Mouse (Mus musculus) cerebellum, adult 8-10 months (tissue): ENCODE results near the gene Skp1a.
"Not testable (repeated sequence)": the region's sequence is repeated elsewhere in the genome, so short reads cannot be mapped to it uniquely, and the experiment has no call there.

ENCODE experiments used
- DNase-seq: peaks from one replicate; pipeline ENCODE4 v3.0.0; 2022

The Skp1a gene

DNA sequence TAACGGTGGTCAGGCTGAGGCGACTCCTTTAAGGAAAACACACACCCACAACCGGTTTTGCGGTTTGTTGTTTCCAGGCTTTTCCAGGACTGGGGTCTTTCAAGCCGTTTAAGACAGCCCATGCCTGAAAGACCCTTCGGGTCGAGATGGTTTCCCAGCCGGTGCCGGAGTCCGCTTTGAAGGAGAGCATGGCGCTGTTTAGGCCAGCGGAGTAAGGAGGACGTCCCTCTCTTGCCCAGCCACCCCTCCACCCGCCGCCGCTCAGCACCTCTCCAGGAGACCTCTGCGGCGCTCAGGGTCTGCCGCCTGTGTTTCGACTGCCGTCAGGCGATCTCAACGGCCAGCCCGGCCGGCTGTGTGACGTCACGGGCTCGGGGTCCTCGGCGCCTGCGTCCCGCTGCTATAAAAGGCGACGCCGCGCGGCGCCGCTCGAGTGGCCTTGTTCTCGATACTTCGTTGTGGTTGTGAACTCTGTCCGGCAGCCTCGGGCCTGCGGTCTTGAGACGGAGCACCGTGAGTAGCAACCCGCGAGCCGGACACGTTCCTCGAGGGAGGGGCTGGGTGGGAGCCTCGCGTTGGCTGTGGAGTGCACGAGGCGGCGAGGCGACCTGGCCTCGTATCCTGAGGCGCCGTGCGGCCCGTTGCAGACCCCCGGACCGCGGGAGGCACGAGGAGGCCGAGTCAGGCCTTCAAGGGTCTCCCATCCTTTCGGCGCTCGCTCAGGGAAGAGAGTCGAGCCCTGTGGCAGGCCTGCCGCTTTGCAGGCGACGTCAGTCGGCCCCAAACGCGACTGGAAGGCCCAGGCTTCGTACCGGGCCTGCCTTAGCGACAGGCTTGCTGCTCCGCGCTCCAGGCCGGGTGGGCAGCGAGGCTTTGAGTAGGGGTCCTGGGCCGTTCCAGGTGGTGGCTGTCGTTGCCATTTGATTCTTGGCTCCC is at the start of gene Skp1a:
TSS of gene Skp1a (plus strand) at position 390 of the 936 bp plus-strand sequence.
- DNase-seq = peak; percentile 93

DNA sequence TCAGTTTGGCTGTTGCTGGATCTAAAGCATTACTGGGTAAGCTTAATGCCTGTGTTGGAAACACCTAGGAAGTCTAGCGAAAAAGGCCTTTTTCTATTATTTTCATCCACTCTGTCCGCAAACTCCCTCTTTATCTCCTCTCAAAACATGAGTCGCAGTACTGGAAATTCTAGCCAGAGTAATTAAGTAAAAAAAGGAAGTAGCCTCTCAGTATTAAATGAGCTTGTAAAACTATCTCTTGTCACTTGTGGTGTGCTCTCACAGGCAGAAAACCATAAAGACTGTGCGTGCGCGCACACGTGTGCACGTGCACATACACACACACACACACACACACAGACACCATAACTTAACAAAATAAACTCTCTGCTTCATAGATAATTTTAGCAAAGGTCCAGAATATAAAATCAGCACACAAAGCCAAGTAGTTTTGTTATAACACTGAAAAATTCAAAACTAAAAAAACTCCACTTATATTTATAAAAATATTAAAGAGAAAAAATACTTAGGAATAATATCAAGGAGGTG is 35.2 kb upstream of the Skp1a start:
- not testable (repeated sequence) for DNase-seq

DNA sequence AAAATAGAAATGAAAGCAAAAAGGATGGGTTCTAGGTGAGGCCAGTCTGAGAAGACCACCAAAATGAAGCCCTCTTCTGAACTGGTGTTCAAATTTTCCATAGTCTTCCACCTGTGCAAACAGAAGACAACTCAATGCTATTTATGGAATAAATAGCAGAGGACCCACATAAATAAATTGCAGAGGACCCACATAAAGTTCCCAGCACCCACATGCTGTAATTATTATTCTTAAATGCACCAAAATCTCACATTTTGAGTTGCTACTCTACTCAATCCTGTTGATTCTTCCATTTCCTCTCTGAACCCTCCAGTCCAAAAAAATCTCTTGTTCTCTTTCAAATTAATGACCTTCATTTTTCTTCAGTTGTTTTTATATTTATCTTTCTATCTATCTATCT is 17.9 kb upstream of the Skp1a start, which contains the start of gene Olfr1371:
TSS of gene Olfr1371 (minus strand) at position 101 of the 400 bp plus-strand sequence.
- DNase-seq = no peak

DNA sequence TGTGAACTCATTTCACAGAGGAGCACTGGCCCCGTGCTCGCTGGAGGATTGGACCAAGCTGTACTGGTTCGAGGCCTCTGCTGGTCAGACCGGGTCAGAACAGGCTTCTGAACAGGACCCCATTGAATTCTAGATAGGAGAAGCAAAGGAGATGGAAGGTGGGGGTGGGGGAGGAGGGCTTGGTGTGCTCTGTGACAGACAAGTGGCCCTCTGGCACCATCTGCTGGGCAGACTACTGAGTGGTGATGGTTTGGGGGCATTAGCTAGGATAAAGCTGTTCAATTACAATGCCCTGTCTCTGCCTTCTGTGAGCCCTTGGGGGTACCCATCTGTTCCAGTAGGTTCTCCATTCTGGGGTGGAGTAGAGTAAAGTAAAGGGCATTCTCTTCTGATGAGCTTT is 11.5 kb upstream of the Skp1a start:
- DNase-seq = peak; percentile 53

DNA sequence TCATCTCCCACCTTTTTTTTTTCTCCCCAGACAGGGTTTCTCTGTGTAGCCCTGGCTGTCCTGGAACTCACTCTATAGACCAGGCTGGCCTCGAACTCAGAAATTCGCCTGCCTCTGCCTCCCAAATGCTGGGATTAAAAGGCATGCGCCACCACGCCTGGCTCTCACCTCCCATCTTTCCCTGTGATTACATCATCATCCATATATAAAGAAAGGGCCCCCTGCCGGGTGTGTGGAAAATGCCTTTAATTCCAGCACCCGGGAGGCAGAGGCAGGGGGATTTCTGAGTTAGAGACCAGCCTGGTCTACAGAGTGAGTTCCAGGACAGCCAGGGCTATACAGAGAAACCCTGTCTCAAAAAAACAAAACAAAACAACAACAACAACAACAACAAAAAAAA is 9.9 kb upstream of the Skp1a start:
- DNase-seq = not testable (repeated sequence)

DNA sequence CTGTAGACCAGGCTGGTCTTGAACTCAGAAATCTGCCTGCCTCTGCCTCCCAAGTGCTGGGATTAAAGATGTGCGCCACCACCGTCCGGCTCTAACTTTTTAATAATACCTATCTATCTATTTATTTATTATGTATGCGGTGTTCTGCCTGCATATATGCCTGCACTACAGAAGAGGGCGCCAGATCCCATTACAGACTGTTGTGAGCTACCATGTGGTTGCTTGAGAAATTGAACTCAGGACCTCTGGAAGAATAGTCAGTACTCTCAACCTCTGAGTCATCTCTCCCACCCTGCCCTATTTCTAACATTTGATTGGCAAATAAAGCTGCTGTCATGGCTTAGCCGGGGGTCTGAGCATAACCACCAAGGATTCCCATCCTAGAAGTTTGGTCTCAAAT is 8.9 kb upstream of the Skp1a start:
- no peak for DNase-seq

DNA sequence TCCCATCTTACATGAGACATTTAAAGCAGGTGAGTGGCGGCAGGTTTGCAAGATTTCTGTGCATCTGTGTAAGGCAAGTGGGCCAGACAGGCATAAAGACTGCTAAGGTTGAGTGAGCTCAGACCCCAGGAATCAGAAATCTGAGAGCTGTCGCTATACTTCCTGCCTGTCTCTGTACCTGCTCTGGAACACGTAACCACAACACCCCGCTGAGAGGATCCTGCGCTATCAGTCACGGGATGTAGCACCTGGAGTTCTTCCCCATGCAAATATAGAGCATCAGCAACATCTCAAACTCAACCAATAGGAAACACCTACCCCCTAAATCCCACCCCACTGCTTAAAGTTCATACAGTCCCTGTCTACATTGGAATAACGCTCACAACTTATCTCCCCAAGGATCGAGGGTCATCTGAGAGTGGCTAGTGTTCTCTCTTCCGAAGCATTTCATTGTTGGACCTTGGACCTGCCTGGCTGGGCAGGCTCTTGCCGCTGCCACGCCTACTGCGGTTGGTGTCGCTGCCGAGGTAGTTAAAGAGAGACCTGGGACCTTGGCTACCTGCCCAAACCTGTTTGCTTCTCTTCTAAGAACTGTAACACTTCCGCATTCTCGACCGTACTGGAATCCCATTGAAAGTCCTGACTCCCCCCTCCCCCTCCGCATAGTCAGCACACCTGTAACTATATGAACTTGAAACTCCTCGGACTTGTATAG is 7.7 kb upstream of the Skp1a start:
- DNase-seq = no peak

DNA sequence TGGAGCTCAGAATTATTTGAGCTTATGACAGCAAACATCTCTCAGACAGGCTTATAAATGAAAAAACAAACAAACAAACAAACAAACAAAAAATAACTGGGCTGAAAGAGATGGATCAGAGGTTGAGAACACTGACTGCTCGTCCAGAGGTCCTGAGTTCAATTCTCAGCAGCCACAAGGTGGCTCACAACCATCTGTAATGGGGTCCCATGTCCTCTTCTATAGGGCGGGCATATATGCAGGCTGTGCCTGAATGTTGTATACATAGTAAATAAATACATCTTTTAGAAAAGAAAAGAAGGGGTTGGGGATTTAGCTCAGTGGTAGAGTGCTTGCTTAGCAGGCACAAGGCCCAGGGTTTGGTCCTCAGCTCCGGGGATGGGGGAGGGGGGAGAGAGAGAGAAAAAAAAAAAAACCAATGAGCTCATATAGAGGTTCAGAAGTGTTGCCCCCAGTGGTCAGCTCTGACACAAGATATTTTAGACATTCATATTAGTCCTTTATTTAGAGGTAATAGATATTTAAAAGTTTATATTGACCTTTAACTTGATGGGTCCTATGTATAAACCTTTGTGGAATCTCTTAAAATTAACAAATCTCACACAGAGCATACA is 5.7 kb upstream of the Skp1a start:
- no peak for DNase-seq

DNA sequence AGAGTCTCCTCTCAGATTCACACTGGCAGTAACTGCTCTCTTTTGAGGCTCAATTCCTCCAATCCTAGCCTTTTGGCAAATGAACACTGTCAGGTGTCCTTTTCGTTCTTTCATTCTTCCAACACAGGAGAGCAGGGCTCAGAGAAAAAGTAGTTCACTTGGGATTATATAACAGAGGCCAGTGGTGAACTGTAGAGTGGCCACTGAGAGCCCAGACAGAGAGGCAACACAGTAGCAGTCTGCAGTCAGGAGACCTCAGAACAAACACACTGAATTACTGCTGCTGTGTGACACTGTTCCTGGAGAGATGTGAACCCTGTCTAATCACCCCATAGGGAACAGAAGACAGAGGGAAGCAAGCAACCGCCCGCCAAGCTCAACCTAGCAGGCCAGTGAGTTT is 4.7 kb upstream of the Skp1a start:
- DNase-seq = no peak

DNA sequence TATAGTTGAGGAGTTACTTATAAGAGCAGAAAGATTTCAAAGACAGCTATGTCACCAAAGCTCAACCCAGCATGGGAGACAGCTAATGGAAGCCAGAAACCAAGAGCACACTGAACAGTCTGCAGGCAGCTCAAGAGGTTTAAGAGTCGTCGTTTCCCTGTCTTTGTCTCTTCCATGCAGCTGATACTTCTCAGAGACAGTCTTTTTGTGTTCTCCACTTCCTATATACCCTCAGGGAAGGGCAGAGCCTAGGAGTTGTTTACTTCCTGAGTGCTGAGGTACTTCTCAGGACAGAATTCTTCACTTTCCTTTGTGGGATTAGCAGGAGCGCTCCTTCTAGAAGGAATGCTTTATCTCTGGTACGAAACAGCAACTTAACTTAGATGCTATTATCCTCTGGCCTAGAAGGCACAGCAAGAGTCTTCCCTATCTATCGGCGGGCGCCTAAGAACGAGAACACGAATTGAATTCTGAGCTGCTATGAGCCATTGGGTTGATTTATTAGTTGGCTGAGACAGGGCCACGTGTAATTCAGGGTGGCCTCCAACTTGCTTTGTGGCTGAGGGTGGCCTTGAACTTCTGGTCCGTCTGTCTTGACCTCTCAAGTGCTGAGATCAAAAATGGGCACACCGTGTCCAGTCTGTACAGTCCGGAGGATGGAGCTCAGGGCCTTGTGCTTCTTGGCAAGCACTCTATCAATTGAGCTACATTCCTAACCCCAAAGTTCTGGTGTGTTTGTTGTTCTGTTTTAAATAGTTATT is 4.1 kb upstream of the Skp1a start:
- no peak for DNase-seq

DNA sequence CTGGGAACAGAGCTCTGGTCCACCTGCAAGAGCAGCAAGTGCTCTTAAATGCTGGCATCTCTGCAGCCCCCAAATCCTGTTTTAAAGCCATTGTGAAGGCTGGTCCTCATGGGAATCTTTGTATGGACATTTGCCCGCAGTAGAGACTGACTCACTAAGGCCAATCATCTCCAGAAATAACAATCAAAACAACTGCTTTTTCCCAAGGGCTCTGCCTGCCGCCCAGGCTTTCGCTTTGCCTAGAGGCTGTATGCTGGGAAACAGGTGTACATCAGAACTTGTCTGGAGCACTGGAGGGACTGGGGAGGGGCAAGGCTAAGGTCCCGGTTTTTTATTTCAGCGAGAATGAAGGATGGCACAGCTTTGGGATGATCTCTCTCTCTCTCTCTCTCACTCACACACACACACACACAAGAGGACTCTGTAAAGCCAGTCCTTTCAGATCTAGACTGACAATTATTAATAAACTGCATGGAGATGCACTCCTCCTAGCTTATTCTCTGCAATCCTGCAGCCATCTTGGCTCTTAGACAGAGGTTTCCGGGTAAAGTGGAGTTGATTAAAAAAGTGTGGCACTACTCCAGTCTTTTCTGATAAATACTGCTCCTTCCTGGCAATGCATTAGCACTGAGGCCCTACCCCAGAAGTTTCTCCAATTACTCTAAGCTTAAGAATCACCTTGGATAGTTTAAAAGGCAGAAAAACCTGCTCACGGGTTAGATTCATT is 2.9 kb upstream of the Skp1a start:
- DNase-seq = no peak

DNA sequence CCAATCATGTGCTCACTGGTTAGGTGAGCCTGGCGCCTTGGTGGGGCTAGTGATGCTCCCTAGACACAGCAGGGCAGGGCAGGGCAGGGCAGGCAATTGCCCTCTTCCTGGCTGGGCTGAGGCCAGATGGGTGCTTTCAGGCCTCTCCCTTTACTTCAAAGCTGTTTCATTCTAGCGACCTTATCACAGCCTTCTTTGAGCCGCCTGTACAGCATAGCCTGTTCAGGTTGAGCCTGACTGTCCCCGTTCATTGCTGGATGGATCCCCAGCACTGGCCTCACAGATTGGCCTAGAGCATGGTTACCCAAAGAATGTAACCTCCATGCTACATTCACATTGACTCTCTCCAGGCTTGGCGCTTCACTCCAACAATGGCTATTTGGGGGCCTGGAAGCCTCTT is 1.1 kb upstream of the Skp1a start:
- DNase-seq = no peak

DNA sequence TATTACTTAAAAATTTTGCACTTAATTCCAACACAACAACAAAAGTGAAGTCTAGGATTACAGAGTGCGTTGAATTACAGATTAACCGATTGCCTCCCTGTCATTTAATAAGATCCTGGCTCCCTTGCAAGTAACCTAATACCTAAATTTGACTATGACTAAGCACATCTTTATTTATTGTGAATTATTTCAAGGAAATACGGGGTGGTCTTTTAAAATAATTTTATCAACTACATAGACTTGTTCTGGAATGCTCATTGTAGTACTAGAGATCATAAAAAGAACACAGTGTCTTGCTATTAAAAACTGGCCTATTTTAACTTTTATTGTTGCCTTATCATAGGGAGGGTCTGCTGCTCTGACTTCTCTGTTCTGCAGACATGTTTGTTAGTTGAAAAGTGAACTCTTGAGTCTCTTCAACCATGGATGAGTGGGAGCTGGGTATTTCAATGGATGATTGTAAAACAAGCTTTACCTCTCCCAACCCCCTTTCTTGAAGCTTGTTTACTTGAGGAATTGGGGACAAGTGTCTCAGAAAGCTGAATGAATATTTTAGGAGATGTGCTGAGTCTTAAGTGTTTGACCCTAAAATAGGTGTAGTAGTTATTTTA is 1.4 kb downstream of the Skp1a start:
- no peak for DNase-seq

DNA sequence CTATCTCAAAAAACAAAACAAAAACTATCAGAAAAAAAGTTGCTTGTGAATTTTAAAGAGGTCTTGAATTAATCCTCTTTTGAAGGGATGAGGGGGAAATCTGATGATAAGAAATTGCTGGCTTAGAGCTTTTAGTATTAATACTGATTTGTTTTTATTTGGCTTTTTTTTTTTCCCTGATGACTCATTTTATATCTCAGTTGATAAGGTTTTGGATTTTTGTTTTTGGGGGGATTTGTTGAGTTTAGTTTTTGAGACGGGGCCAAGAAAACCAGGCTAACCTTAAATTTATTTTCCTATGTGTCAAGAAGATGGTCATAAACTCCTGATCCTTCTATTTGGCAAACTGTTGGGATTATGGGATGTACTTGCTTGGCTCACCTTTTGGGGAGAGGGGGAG is 2.1 kb downstream of the Skp1a start:
- DNase-seq = no peak

DNA sequence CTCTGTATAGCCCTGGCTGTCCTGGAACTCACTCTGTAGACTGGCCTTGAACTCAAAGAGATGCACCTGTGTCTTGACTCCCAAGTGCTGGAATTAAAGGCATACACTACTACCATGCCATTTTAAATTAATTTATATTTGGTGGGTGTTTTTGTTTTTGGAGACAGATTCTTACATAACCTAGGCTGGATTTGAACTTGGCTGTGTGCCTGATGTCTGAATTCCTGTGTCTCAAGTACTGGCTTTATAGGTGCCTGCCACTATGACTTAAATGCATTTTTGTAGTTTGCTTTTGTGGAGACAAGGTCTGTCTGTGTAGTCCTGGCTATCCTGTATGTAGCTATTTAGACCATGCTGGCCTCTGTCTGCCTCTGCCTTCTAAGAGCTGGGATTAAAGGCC is 2.7 kb downstream of the Skp1a start:
- peak; percentile 18 for DNase-seq

DNA sequence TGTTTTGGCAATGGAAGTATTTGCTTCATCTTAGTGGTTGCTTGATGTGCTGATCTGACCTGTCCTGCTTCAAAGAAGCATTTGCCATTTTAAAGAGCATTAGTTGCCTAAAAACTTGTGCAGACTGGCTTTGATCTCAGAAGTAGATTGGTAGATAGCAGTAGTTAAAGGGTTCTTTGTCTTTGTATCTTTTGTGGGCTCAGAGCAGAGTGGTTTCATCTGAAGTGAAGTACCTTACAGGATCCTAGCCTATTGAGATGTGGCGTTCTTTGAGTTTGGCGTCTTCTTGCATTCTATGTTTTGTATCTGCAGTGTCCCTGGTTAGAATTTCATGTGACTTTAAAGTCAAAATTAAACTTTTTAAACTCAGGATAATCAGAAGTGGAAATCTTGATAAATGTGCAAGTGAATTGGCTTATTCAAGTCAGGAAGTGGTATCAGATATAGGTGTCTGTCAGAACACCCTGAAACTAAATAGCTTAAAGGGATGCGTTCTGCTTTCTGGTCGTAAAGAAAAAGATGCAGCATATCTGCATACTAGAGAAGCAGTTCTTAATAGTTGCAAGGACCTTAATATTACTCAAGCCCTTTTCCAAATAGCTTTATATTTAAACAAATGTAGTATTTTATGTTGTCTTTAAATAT is 9.2 kb downstream of the Skp1a start:
- no peak for DNase-seq

DNA sequence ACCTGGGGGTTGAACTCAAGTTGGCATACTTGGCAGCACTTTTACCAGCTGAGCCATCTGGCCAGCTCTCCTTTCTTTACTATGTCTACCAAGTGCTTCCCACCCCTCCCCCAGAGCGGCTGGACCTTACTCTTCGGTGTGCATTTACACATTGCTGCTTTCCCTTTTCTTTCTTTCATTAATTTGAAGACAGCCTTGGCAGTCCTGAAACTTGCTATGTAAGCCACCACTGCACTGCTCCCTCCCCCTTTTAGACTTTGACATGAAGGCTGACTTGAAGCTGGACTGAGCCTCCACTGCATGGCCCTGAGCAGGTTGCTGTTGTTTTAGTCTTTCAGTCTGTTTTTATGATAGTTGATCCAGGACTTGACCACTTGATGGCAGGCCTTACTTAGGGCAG is 17.7 kb downstream of the Skp1a start:
- DNase-seq = no peak

DNA sequence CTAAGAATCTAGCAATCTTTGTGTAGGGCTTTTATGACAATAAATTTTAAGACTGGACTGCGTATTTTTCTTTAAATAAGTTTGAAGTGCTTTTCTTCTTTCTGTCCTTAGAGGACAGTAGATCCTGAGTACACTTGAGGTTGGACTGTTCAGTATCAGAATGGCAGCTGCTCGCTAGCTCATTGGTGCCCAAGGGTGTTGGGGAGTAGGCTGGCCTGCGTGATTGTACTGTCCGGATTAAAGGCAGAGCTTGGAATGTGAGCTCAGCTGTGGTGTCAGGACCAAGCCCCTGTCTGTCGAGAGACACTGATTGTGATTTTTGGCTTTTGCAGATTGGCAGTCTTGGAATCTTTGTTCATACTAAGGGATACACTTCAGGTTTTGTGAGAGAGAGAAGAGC is 20.0 kb downstream of the Skp1a start:
- DNase-seq = no peak

DNA sequence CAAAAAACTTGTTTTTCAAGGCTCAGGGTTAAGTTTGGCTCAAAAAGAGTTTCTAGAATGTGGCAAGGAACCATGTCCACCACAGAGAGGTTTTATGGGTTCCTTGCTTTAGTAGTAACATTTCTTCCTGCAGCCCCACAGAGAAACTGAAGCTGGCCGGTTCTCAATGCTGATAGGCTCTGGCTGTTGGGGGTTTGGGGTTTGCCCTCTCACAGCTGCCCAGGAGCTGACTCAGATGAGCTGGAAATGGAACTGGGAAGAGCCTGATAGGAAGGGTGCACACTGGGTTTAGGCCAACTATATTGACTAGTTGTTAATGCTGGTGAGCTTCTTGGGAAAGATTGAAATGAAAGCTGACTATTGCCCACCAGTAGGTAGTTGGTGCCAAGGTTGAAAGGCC is 20.9 kb downstream of the Skp1a start:
- DNase-seq = no peak

DNA sequence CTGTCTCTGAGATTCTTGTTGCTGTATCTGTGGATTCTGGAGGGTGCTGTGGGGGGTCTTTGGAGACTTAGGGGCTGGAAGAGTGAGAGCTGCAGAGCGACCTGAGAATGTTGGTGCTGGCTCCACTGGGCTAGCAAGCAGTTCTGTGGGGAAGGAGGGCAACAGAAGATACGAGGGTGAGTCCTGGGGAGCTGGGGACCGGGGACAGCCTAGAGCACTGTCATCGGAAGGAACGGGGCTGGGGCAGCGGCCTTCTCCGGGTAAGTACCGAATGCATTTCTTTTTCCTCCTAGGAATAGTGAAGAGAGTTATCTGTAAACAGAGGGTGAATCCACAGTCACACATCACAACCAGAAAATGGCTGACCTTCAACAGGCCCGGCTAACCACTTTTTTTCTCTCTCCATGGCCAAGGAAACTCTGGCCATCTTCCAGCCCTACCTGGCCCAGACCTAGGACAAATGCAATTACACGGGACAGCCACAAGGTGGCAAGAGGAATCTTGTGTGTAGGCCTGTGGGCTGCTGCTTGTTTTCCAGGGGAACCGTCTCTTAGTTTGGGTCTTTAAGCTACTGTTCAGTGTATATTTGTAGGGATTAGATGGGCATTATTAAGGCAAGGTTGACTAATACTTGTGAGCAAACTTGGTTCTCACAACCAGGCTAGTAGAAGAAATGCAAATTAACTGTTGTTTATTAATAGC is 22.0 kb downstream of the Skp1a start:
- DNase-seq = peak; percentile 79
